Mouse (Mus musculus) cerebellum, adult 8-10 months (tissue): ENCODE results near the gene Khsrp.

Source experiments
- DNase-seq: peaks from one replicate; pipeline ENCODE4 v3.0.0; 2022

The Khsrp gene

GRCm38 (mm10) chr17:57027471-57027870, 3.9 kb downstream of the Khsrp start:
- no peak for DNase-seq

- no peak for DNase-seq
These were observed 10.4 kb downstream of the Khsrp start for GRCm38 (mm10) chr17:57020960-57021359.

DNA sequence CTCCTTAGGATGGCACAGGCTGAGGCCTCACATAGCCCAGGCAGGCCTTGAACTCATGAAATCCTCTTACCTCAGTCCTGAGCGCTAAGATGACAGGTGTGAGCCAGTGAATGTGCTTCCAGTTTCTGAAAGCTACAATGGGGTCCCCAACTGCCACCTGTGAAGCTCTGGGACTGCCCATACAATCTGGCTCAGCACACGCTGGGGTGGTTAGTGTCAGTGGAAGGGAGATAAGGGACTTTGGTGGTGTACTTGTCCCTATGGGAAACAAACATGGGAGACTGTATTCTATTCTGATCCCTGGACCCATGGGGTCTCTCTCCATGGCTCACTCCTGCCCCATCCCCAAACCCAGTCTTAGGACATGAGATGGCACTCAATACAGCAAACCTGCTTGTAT, 11.6 kb downstream of the Khsrp start:
- no peak for DNase-seq

DNA sequence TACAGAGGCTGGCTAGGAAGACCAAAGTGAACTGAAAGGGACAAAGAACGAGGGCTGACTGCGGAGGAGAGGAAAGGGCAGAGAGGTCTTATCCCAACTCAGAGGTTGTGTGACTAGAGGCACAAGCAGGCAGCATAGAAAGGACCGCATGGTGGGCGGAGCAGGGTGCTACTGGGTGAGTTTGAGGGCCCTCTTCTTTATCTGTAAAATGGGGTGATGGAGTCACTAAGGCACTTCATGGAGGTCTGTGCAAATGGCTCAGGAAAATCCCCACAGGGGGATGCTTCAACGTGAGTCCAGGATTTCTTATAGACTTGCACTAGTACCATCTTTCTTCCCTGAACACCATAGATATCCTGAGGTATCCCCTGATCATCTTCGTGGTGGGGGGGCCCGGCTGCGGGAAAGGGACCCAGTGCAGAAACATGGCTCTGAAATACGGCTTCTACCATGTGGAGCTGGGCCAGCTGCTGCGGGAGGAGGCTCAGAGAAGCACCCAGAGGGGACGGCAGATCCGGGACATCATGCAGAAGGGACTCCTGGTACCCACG, 19.0 kb downstream of the Khsrp start:
- peak; percentile 43 for DNase-seq

- DNase-seq = peak; percentile 90
These were observed 19.8 kb downstream of the Khsrp start, which contains the start of the genes Gtf2f1 and Gm17949 for GRCm38 (mm10) chr17:57011236-57012141. Gtf2f1 (minus strand) TSS chr17:57011288. Gm17949 (plus strand) TSS chr17:57011469.

GRCm38 (mm10) chr17:57010911-57011235, 20.4 kb downstream of the Khsrp start:
- no peak for DNase-seq

GRCm38 (mm10) chr17:57007137-57007905, 24.0 kb downstream of the Khsrp start:
- DNase-seq = no peak

GRCm38 (mm10) chr17:57003994-57004393, 27.3 kb downstream of the Khsrp start:
- DNase-seq = no peak

GRCm38 (mm10) chr17:57001228-57001627, 30.1 kb downstream of the Khsrp start:
- DNase-seq = no peak

GRCm38 (mm10) chr17:56999968-57000609, 31.2 kb downstream of the Khsrp start, which contains the start of gene Pspn:
Pspn (minus strand) TSS chr17:57000018.
- no peak for DNase-seq

- DNase-seq = peak; percentile 15
These were observed 31.9 kb downstream of the Khsrp start for GRCm38 (mm10) chr17:56999414-56999813.

DNA sequence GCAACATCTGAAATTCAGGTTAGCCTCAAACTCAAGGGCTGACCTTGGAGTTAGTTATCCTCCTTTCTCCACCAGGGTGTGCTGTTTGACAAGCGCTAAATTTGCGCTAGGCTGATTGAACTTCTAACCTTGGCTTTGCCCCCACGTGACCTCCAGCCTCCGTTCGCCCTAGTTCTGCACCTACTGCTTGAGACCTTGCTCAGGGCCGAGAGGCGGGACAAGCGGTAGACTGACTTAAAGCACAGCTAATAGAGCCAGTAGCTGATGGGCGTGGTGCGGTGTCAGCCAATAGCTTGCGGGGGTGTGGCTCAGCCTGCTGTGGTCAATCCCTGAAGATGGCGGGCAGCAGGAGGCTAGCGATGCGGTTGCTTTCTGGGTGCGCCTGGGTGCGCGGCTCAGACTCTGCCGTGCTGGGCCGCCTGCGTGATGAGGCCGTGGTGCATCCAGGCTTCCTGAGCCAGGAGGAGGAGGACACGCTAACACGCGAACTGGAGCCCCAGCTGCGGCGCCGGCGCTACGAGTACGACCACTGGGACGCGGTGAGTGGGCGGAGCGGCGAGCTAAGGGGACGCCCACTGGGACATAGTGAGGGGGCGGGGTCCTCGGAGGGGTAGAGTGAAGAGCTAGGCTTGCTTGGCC, 34.2 kb downstream of the Khsrp start, which contains the start of gene Alkbh7:
TSS of gene Alkbh7 (plus strand) at position 311 of the 639 bp plus-strand sequence.
- DNase-seq = peak; percentile 90

- DNase-seq = peak; percentile 23
These were observed 34.8 kb downstream of the Khsrp start for GRCm38 (mm10) chr17:56996506-56996905.

- DNase-seq = no peak
These were observed 36.3 kb downstream of the Khsrp start for GRCm38 (mm10) chr17:56995046-56995445.

DNA sequence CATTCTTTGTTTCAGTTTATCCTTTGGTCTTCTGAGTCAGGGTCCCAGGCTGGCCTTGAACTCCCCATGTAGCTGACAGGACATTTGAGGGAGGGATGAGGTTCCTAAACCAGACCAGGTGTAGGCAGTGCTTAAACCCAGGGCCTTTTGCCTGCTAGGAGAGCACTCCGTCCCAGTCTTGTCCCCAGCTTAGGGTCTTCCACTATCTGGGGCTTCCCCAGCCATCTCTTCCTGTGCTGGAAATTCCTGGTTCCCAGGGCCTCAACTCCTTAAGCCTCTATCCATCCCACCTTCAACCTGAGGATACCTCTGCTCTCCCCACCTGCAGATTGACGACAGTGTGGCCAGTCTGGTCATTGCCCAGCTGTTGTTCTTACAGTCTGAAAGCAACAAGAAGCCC, 40.4 kb downstream of the Khsrp start:
- peak; percentile 11 for DNase-seq

DNA sequence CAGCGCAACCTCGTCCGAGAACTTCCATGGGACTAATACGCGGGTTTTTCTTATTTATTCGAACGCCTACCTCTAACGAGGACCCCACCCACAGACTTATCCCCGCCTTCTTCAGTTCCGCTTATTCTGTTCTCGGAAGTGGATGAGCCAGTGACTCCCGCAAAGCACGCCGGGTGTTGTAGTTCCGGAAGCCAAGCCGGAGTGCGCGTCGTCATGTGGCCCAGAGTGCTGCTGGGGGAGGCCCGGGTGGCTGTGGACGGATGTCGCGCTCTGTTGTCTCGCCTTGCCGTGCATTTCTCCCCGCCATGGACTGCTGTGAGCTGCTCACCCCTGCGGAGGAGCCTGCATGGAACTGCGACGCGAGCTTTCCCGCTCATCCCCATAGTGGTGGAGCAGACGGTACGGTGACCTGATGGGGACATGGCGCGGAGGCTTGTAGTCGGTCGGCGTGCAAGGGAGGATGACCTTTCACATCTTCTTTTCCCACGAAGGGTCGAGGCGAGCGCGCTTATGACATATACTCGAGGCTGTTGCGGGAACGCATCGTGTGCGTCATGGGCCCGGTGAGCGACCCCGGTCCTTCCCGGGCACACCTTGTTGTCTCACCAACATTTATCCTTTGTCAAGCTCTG, 41.1 kb downstream of the Khsrp start, which contains the start of gene Clpp:
TSS of gene Clpp (plus strand) at position 191 of the 632 bp plus-strand sequence.
- DNase-seq = peak; percentile 90

DNA sequence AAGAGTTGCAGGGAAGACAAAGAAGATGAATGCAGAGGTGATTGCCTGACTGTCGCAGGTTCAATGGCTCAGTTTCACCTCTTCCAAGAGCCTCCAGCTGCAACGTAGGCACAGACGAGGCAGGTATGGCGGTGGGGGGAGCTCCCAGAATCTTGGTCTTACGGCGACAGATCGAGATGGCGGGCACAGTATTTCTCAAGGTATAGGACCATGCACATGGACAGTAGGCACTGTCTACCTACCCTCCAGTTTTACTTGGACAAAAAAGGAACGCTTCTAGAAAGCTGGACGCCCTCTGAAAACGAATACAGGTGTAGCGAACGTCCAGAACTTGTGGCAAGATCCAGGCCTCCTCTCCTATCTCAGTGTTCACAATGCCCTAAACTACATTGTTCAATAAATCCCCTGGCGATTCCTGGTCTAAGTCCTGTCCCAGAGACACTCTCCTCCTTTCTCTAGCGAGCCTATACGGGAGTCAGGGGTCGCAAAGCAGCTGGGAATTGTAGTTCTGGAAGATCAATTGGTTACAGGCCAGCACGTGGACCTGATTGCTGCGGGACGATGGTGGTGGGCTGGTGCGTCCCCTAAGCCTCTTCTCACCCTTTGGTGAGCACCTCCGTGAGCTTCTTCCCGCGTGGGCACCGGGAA, 41.7 kb downstream of the Khsrp start:
- peak; percentile 36 for DNase-seq

- DNase-seq = peak; percentile 25
These were observed 42.3 kb downstream of the Khsrp start for GRCm38 (mm10) chr17:56988921-56989430.

DNA sequence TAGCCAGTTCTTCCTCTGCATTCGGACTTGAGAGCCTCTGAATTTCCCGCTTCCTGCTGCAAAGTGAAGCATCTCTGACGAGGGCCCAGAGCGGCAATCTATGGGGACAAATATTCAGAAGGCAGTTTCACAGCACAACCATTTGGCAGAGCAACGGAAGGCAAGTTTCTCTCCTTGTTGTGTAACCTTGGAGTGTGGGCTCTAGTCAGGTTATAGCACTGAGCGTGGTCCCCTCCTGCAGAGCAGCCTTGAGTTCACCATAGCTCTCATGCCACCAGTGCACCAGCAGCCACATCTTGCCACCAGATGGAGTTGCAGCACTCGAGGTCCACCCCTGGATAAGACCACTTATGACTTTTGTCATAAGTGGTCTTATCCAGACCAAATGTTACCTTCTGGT, 42.9 kb downstream of the Khsrp start:
- peak; percentile 13 for DNase-seq

DNA sequence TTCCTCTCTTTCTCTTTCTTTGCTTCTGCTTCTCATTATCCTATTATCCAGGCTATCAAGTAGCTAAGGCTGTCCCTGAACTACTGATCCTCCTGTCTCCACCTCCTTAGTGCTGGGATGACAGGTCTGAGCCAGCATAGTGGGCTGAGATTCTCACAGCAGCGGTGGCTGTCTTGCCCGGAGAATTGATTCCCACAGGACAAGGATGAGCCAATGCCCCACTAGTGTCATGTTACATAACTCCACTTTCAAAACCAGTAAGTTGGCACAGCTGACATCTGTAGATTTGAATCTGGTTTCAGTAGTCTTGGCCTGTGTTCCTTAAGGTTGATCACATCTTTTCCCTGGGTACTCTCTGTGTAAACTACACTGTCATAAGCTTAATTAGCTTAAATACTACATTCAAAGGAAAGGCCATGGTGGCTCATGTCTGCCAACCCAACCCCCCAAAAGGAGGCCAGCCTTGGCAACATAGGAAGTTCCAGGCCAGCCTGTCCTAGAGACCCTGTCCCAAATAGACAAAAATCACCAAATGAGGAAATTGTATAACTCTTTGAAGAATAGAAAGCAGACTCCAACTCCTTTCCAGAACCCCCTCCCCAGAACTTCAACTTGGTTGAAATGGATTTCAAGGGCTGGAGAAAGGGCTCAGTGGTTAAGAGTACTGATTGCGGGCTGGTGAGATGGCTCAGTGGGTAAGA, 45.1 kb downstream of the Khsrp start:
- DNase-seq = no peak
